Mouse (Mus musculus): ENCODE measurements around the gene Kcnn4. TPM values are rescaled to one million over a fixed set of nuclear protein-coding genes. Genes with fewer than 3 reads are reported as not detected.
A peak's percentile ranks its signal among the peaks of the same experiment; 100 is the strongest.

Kcnn4 gene
- polyA plus RNA-seq, 1 experiment: 1.9 TPM

- TF ChIP-seq CTCF (IDR thresholded peaks at IDR 0.05; ENCODE audit: borderline replicate concordance, insufficient read depth, low read length): no peak
- H3K4me1 ChIP-seq (ENCODE audit: control insufficient read depth, insufficient read depth, low read length): no peaks in the 10 kb centered on the region
- H3K27ac ChIP-seq (ENCODE audit: insufficient read depth, low read length): no peak overlapping the region
- H3K4me3 ChIP-seq (ENCODE audit: insufficient read depth, low read length): no peak overlapping the region
These were observed 31.8 kb upstream of the Kcnn4 start for GRCm38 (mm10) chr7:24338241-24338640.

GRCm38 (mm10) chr7:24343701-24344272, 26.3 kb upstream of the Kcnn4 start:
- TF ChIP-seq CTCF (IDR thresholded peaks at IDR 0.05; ENCODE audit: borderline replicate concordance, insufficient read depth, low read length) (no peak), POLR2A (IDR thresholded peaks at IDR 0.05; ENCODE audit: low read depth, low read length) (no peak)
- Histone ChIP-seq H3K4me1 (ENCODE audit: control insufficient read depth, insufficient read depth, low read length) (no peaks in the 10 kb centered on the region), H3K4me3 (ENCODE audit: insufficient read depth, low read length) (no peak overlapping the region), H3K27ac (ENCODE audit: insufficient read depth, low read length) (no peak overlapping the region)

DNA sequence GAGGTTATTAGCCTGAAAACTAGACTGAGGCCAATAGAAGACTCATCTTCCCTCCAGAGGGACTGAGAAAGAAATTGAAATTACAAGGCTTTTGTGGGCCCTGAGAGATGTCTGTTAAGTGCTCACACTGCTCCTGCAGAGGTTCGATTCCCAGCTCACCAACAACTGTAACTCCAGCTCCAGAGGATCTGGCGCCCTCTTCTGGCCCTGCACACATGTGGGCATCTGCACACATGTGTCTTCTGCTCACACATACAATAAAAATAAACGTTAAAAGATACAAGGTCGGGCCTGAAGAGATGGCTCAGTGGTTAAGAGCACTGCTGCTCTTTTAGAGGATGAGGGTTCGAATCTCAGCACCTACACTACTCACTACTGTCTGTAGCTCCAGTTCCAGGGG, 23.6 kb upstream of the Kcnn4 start:
- Histone ChIP-seq H3K4me3 (ENCODE audit: insufficient read depth, low read length) (no peak overlapping the region), H3K27ac (ENCODE audit: insufficient read depth, low read length) (no peak overlapping the region), H3K4me1 (ENCODE audit: control insufficient read depth, insufficient read depth, low read length) (no peaks in the 10 kb centered on the region)
- TF ChIP-seq POLR2A (IDR thresholded peaks at IDR 0.05; ENCODE audit: low read depth, low read length) (no peak), CTCF (IDR thresholded peaks at IDR 0.05; ENCODE audit: borderline replicate concordance, insufficient read depth, low read length) (no peak)

GRCm38 (mm10) chr7:24348896-24349295, 21.2 kb upstream of the Kcnn4 start, which contains the start of gene Lypd5:
Gene Lypd5, plus strand, starts transcription at chr7:24349196.
- Histone ChIP-seq H3K4me1 (ENCODE audit: control insufficient read depth, insufficient read depth, low read length) (no peaks in the 10 kb centered on the region), H3K4me3 (ENCODE audit: insufficient read depth, low read length) (no peak within 1 kb of the TSS), H3K27ac (ENCODE audit: insufficient read depth, low read length) (no peak within 1 kb of the TSS)
- TF ChIP-seq POLR2A (IDR thresholded peaks at IDR 0.05; ENCODE audit: low read depth, low read length): no peak
- TF ChIP-seq CTCF (IDR thresholded peaks at IDR 0.05; ENCODE audit: borderline replicate concordance, insufficient read depth, low read length): no peak

DNA sequence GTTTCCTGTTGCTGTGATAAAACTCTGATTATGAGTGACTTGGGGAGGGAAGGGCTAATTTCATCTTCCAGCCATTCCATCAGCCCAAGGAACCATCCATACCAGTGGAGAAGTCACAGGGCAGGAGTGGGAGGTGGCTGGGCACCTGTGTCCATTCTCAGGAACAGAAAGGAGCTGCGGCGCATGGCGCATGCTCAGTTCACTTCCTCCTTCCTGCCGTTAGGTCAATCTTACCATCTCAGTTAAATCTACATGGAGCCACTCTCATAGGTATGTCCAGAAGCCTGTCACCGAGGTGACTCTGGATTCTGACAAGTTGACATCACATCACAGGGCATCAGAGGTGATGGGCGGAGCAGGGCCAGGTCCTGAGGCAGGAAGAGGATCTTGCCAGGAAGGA, 14.4 kb upstream of the Kcnn4 start:
- Histone ChIP-seq H3K27ac (ENCODE audit: insufficient read depth, low read length) (no peak overlapping the region), H3K4me3 (ENCODE audit: insufficient read depth, low read length) (no peak overlapping the region), H3K4me1 (ENCODE audit: control insufficient read depth, insufficient read depth, low read length) (no peaks in the 10 kb centered on the region)
- TF ChIP-seq CTCF (IDR thresholded peaks at IDR 0.05; ENCODE audit: borderline replicate concordance, insufficient read depth, low read length) (no peak), POLR2A (IDR thresholded peaks at IDR 0.05; ENCODE audit: low read depth, low read length) (no peak)

- no peak for TF ChIP-seq CTCF (IDR thresholded peaks at IDR 0.05; ENCODE audit: borderline replicate concordance, insufficient read depth, low read length)
- no peak for TF ChIP-seq POLR2A (IDR thresholded peaks at IDR 0.05; ENCODE audit: low read depth, low read length)
These were observed 14.0 kb upstream of the Kcnn4 start for GRCm38 (mm10) chr7:24356081-24356480.

DNA sequence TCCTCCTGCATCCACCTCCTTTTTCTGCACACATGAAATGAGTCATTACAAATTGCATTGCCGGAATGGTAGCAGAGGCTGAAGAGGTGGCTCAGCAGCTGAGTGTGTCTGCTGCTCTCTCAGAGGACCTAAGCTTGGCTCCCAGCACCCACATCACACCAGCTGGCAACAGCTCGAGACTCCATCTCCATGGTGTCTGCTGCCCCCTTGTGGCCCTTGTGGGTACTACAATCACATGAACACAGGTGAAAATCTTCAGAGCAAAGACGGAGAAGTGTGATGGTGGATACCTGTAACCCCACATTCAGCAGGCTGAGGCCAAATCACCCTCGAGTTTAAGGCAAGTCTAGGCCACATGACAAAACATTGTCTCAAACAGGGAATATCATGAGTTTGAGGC, 12.2 kb upstream of the Kcnn4 start:
- Histone ChIP-seq H3K4me1 (ENCODE audit: control insufficient read depth, insufficient read depth, low read length) (no peaks in the 10 kb centered on the region), H3K4me3 (ENCODE audit: insufficient read depth, low read length) (no peak overlapping the region), H3K27ac (ENCODE audit: insufficient read depth, low read length) (no peak overlapping the region)
- peak; percentile 34; the same call in 1 of the 2 replicates for TF ChIP-seq CTCF (IDR thresholded peaks at IDR 0.05; ENCODE audit: borderline replicate concordance, insufficient read depth, low read length)
- no peak for TF ChIP-seq POLR2A (IDR thresholded peaks at IDR 0.05; ENCODE audit: low read depth, low read length)

More at GRCm38 (mm10) chr7:24356081-24356480, 14.0 kb upstream of the Kcnn4 start:
- H3K4me3 ChIP-seq (ENCODE audit: insufficient read depth, low read length): no peak overlapping the region
- H3K4me1 ChIP-seq (ENCODE audit: control insufficient read depth, insufficient read depth, low read length): no peaks in the 10 kb centered on the region
- H3K27ac ChIP-seq (ENCODE audit: insufficient read depth, low read length): no peak overlapping the region

GRCm38 (mm10) chr7:24359269-24359668, 10.8 kb upstream of the Kcnn4 start:
- Histone ChIP-seq H3K4me3 (ENCODE audit: insufficient read depth, low read length) (no peak overlapping the region), H3K27ac (ENCODE audit: insufficient read depth, low read length) (no peak overlapping the region), H3K4me1 (ENCODE audit: control insufficient read depth, insufficient read depth, low read length) (no peaks in the 10 kb centered on the region)
- TF ChIP-seq POLR2A (IDR thresholded peaks at IDR 0.05; ENCODE audit: low read depth, low read length) (no peak), CTCF (IDR thresholded peaks at IDR 0.05; ENCODE audit: borderline replicate concordance, insufficient read depth, low read length) (no peak)

GRCm38 (mm10) chr7:24361001-24361400, 9.1 kb upstream of the Kcnn4 start:
- H3K27ac ChIP-seq (ENCODE audit: insufficient read depth, low read length): no peak overlapping the region
- peaks cover 3% of the 10 kb centered on the region for H3K4me1 ChIP-seq (ENCODE audit: control insufficient read depth, insufficient read depth, low read length)
- TF ChIP-seq CTCF (IDR thresholded peaks at IDR 0.05; ENCODE audit: borderline replicate concordance, insufficient read depth, low read length) (peak; percentile 16; the same call in 1 of the 2 replicates), POLR2A (IDR thresholded peaks at IDR 0.05; ENCODE audit: low read depth, low read length) (no peak)
- no peak overlapping the region for H3K4me3 ChIP-seq (ENCODE audit: insufficient read depth, low read length)

DNA sequence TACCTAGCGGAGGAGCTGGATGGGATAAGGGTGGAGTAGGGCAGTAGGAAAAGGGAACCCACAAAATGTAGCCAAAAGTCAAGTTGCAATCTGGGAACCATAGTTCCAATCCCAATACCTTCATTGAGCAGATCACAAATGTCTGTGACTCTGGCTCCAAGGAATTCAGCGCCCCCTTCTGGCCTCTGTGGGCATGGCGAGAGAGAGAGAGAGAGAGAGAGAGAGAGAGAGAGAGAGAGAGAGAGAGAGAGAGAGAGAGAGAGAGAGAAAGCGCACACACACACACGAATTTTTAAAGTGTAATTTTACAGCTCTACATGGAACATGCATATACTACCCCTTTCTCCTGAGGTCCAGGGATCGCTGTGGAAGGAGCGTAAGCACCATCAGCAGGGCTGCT, 6.8 kb upstream of the Kcnn4 start:
- TF ChIP-seq CTCF (IDR thresholded peaks at IDR 0.05; ENCODE audit: borderline replicate concordance, insufficient read depth, low read length): no peak
- TF ChIP-seq POLR2A (IDR thresholded peaks at IDR 0.05; ENCODE audit: low read depth, low read length): no peak
- no peak overlapping the region for H3K27ac ChIP-seq (ENCODE audit: insufficient read depth, low read length)
- no peak overlapping the region for H3K4me3 ChIP-seq (ENCODE audit: insufficient read depth, low read length)
- H3K4me1 ChIP-seq (ENCODE audit: control insufficient read depth, insufficient read depth, low read length): peaks cover 9% of the 10 kb centered on the region

Measured in embryonic fibroblast, embryonic 13.5 days (primary cell).